Mouse (Mus musculus): ENCODE data around the gene Ufsp1. TPM values are rescaled to one million over a fixed set of nuclear protein-coding genes. Genes with fewer than 3 reads are reported as not detected.

Gene Ufsp1
- total and polyA plus RNA-seq, 3 experiments, result 6.9 to 16.1 TPM; not detected in 1

DNA sequence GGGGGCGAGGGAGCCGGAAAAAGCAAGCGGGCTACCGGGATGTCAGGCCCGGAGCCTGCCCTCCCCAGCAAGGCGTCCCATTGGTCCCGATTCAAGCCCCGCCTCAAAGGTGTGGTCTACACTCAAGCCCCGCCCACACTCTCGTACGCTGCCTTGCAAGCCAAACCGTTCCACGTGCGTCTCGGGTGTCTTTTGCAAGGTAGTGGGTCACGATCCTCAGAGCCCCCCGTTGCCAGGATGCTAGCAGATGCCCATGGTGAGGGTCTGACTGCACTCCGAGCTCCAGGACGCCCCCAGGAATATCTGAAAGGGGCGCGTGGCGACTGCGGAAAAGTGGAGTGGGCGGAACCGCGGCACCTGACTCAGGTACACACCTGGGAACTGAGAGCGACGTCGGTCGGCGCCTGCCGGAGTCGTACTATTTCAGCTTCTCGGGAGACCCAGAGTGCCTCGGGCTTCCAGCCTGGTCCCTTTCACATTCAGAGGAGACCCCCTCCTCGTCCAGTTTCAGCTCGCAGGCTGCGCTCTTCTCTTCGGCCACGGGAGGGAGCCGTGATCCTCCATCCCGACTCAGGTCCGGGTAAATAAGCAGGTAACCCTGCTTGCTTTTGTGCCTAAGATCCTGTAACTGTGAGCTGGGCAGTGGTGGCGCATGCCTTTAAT lies 39.2 kb downstream of the Ufsp1 start, which contains the start of gene Slc12a9 (continued):
- TF ChIP-seq UBTF (IDR thresholded peaks at IDR 0.05; ENCODE audit: borderline replicate concordance, insufficient read depth, low read depth, low read length) (no peak), HCFC1 (IDR thresholded peaks at IDR 0.05; ENCODE audit: low read depth, low read length) (0 out of 2 replicates have a peak, but pooled peaks have one; percentile 6)

DNA sequence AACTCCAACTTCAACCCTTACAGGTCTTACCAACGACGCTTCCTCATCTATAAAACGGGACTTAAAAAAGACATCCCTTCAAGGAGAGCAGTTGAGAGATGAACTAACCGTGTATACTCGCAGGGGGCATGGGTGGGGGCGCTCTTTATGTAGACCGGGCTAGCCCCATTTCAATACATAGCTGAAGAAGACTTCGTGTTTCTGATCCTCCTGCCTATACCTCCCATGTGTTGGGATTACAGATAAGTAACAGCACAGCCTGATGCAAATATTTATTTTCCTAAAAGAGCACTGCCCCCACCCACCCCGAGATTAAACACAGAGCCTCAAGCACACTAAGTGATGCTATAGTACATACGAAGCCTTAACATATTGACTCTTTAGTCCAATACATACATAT lies 39.9 kb downstream of the Ufsp1 start:
- H3K9me3 ChIP-seq (replicated peaks; ENCODE audit: insufficient read depth, low read length), result no peaks in the 10 kb centered on the region
- H3K27ac ChIP-seq (ENCODE audit: control insufficient read depth, low read depth, low read length), result no peak overlapping the region
- H3K79me2 ChIP-seq (ENCODE audit: control insufficient read depth, insufficient read depth, low read length, poor library complexity), result no peaks in the 10 kb centered on the region; the same call in 1 of the 2 replicates
- H3K27me3 ChIP-seq (ENCODE audit: control insufficient read depth in 1 of 2, insufficient read depth in 2 of 2, low read length in 2 of 2), result no peaks in the 10 kb centered on the region
- H3K4me1 ChIP-seq (ENCODE audit: control insufficient read depth in 1 of 2, insufficient read depth in 2 of 2, low read length in 2 of 2), result peaks cover 2 to 22% of the 10 kb centered on the region in 2 experiments
- TF ChIP-seq MAX (IDR thresholded peaks at IDR 0.05; ENCODE audit: low read length) (0 out of 2 replicates have a peak, but pooled peaks have one; percentile 22), POLR2AphosphoS5 (IDR thresholded peaks at IDR 0.05; ENCODE audit: borderline replicate concordance, low read depth, low read length) (no peak), CTCF (IDR thresholded peaks at IDR 0.05 in 2 of 3, conservative IDR thresholded peaks at IDR 0.05 in 1 of 3; ENCODE audit: control insufficient read depth in 1 of 3, insufficient read depth in 1 of 3, low read depth in 2 of 3, low read length in 3 of 3, poor library complexity in 1 of 3, severe bottlenecking in 1 of 3) (no peak), CHD1 (IDR thresholded peaks at IDR 0.05; ENCODE audit: low read depth, low read length) (0 out of 2 replicates have a peak, but pooled peaks have one; percentile 51), ZC3H11A (IDR thresholded peaks at IDR 0.05; ENCODE audit: low read depth, low read length) (no peak), ZKSCAN1 (IDR thresholded peaks at IDR 0.05; ENCODE audit: low read depth, low read length) (no peak)
- H3K36me3 ChIP-seq (ENCODE audit: control insufficient read depth in 1 of 2, insufficient read depth in 2 of 2, low read length in 2 of 2), result peaks cover 0 to 13% of the 10 kb centered on the region in 2 experiments; a peak in 2 of 4 replicates
- peak overlapping the region; percentile 65 to 84 for H3K4me3 ChIP-seq (ENCODE audit: control insufficient read depth in 1 of 2, insufficient read depth in 1 of 2, low read depth in 2 of 2, low read length in 2 of 2)
- DNase-seq (ENCODE audit: low read depth, low spot score), result peak; percentile 41
- peak overlapping the region; percentile 65 for H3K9ac ChIP-seq (ENCODE audit: control insufficient read depth, low read depth, low read length, poor library complexity, severe bottlenecking)

- no peak overlapping the region for H3K9ac ChIP-seq (ENCODE audit: control insufficient read depth, low read depth, low read length, poor library complexity, severe bottlenecking)
- no peaks in the 10 kb centered on the region for H3K27me3 ChIP-seq (ENCODE audit: control insufficient read depth in 1 of 2, insufficient read depth in 2 of 2, low read length in 2 of 2)
- peaks cover 0 to 19% of the 10 kb centered on the region in 2 experiments; a peak in 2 of 4 replicates for H3K36me3 ChIP-seq (ENCODE audit: control insufficient read depth in 1 of 2, insufficient read depth in 2 of 2, low read length in 2 of 2)
- H3K4me1 ChIP-seq (ENCODE audit: control insufficient read depth in 1 of 2, insufficient read depth in 2 of 2, low read length in 2 of 2), result peaks cover 2 to 30% of the 10 kb centered on the region in 2 experiments
- H3K27ac ChIP-seq (ENCODE audit: control insufficient read depth, low read depth, low read length), result no peak overlapping the region
- no peaks in the 10 kb centered on the region for H3K9me3 ChIP-seq (replicated peaks; ENCODE audit: insufficient read depth, low read length)
- H3K79me2 ChIP-seq (ENCODE audit: control insufficient read depth, insufficient read depth, low read length, poor library complexity), result no peaks in the 10 kb centered on the region; the same call in 1 of the 2 replicates
- no peak overlapping the region for H3K4me3 ChIP-seq (ENCODE audit: control insufficient read depth in 1 of 2, insufficient read depth in 1 of 2, low read depth in 2 of 2, low read length in 2 of 2)
- no peak for DNase-seq (ENCODE audit: low read depth, low spot score)
- no peak for TF ChIP-seq POLR2AphosphoS5 (IDR thresholded peaks at IDR 0.05; ENCODE audit: borderline replicate concordance, low read depth, low read length)
- TF ChIP-seq MXI1 (IDR thresholded peaks at IDR 0.05; ENCODE audit: low read depth, low read length), result no peak
- no peak for TF ChIP-seq CTCF (IDR thresholded peaks at IDR 0.05 in 2 of 3, conservative IDR thresholded peaks at IDR 0.05 in 1 of 3; ENCODE audit: control insufficient read depth in 1 of 3, insufficient read depth in 1 of 3, low read depth in 2 of 3, low read length in 3 of 3, poor library complexity in 1 of 3, severe bottlenecking in 1 of 3)
- no peak for TF ChIP-seq BHLHE40 (IDR thresholded peaks at IDR 0.05; ENCODE audit: borderline replicate concordance, low read depth, low read length)
- TF ChIP-seq SMC3 (IDR thresholded peaks at IDR 0.05; ENCODE audit: low read depth, low read length), result no peak
- TF ChIP-seq MYC (IDR thresholded peaks at IDR 0.05; ENCODE audit: low read depth, low read length), result no peak
- TF ChIP-seq E2F4 (IDR thresholded peaks at IDR 0.05; ENCODE audit: borderline replicate concordance, low read depth, low read length), result no peak
- TF ChIP-seq USF1 (IDR thresholded peaks at IDR 0.05; ENCODE audit: low read depth, low read length), result no peak
- no peak for TF ChIP-seq NELFE (IDR thresholded peaks at IDR 0.05; ENCODE audit: low read depth, low read length)
- no peak for TF ChIP-seq HCFC1 (IDR thresholded peaks at IDR 0.05; ENCODE audit: low read depth, low read length)
- no peak for TF ChIP-seq POLR2A (IDR thresholded peaks at IDR 0.05; ENCODE audit: control insufficient read depth in 1 of 2, insufficient read depth in 1 of 2, low read depth in 1 of 2, low read length in 2 of 2, poor library complexity in 1 of 2)
- no peak for TF ChIP-seq RAD21 (IDR thresholded peaks at IDR 0.05; ENCODE audit: low read depth, low read length)
- TF ChIP-seq MEF2A (IDR thresholded peaks at IDR 0.05; ENCODE audit: extremely low read depth, insufficient replicate concordance, low read depth, low read length, poor library complexity, severe bottlenecking), result no peak
- TF ChIP-seq USF2 (IDR thresholded peaks at IDR 0.05; ENCODE audit: borderline replicate concordance in 1 of 2, insufficient read depth in 1 of 2, low read depth in 1 of 2, low read length in 2 of 2), result no peak
- no peak for TF ChIP-seq ZC3H11A (IDR thresholded peaks at IDR 0.05; ENCODE audit: low read depth, low read length)
- TF ChIP-seq ZKSCAN1 (IDR thresholded peaks at IDR 0.05; ENCODE audit: low read depth, low read length), result no peak
These were observed 40.6 kb downstream of the Ufsp1 start for GRCm38 (mm10) chr5:137335066-137335465.

Measured in MEL (cell line).